Mouse (Mus musculus): Measurements from ENCODE around the gene Phactr3.
A peak's percentile ranks its signal among the peaks of the same experiment; 100 is the strongest.

The Phactr3 gene

DNA sequence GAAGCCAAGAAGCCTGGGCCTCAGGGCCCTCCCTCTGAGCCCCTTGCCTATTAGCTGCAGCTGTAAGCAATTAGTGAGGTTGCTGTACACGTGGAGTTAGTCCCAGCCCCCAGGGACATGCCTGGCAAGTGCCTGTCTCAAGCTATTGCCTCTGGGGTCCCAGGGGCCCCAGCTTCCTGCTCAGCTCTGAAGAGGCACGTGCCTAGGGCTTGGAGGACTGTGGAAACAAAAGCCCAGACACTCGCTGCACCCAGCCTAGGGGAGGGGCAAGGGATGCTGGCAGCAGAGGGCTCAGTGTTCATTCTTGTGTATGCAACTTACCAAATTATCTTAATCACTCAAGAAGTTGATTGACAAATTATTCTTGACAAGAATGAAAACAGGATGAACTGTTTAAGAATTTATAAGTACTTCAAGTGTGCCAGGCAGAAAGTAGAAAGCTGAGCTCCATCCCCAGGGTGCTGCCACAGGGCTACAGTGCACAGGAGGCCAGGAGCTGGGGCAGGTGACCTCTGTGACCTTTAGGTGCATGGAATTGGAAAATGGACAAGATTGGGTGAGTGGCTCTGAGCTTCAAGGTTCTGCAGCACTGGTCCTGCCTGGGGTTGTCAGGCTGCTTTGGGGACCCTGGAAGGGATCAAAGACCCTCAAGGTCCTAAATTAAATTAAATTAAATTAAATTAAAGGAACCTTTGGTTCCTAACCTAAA lies 138.5 kb downstream of the Phactr3 start:
- DNase-seq (ENCODE audit: low read depth, low spot score): no peak

DNA sequence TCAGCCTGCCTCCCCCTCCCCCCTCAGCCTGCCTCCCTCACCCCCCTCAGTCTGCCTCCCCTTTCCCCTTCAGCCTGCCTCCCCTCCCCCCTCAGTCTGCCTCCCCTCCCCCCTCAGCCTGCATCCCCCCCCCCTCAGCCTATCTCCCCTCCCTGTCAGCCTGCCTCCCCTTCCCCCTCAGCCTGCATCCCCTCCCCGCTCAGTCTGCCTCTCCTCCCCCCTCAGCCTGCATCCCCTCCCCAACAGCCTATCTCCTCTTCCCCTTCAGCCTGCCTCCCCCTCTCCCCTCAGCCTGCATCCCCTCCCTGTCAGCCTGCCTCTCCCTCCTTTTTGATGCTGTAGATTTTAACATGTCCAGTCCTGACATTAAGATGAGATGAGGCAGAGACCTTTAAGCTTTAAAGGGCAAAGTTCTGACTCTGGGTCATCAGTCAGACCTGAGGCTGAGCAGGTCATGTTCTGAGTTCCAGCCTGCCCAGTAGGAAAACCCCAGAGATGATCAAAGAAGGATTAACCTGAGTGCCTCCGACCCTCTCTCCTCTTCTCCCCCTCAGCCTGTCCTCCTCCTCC lies 139.3 kb downstream of the Phactr3 start:
- DNase-seq (ENCODE audit: low read depth, low spot score): no peak

DNA sequence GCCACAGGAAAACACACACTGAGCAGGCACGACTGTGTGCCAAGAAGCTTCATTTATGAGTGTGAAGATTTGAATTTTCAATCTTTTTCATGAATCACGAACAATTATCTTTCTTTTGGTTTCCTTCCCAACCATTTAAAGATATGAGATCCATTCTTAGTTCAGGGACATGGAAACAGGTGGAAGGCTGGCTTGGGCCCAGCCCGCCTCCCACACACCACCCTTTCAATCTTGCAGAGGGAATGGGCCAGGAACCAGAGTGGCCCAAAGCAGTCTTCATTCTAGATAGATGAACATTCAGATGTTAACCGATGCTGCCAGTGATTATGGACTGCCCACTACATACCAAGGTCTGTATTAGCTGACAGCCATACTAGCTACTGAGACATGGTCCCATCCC lies 144.3 kb downstream of the Phactr3 start:
- DNase-seq (ENCODE audit: low read depth, low spot score): no peak

DNA sequence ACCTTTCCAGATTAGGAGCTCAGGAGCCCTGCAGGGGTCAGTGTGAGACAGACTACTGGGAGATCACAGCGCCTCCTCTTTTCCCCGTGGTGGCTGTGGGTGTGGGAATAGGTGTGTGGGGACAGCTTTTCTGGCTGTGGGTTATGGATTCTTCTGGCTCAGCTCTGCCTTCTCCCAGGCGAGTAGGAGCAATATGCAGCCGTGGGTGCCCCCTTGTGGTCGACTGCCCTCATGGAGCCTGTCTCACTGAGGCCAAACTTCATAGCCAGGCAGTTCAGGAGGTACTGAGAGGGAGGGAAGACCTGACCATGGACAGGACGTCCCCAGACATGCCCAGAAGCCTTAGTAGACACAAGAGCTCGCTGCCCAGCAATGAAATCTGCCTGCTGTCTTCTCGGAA lies 145.6 kb downstream of the Phactr3 start:
- peak; percentile 76 for DNase-seq (ENCODE audit: low read depth, low spot score)

DNA sequence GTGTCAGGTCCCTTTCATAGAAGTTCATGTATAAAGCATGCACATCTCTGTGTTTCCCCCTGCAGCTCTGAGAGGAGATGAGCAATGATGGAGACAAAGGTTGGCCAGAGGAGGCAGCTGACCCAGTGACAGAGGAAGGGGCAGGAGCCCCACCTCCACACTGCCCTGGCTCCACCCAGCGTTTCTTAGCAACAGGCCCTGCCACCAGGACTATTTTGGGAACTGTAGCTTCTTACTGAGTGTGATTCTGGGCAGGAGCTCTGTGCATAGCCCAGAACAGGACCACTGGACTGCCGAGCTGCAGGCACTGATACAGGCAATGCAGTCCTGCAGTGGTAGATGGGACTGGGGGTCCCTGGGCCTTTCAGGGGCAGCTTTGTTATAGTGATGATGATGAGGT lies 146.7 kb downstream of the Phactr3 start:
- DNase-seq (ENCODE audit: low read depth, low spot score): no peak

DNA sequence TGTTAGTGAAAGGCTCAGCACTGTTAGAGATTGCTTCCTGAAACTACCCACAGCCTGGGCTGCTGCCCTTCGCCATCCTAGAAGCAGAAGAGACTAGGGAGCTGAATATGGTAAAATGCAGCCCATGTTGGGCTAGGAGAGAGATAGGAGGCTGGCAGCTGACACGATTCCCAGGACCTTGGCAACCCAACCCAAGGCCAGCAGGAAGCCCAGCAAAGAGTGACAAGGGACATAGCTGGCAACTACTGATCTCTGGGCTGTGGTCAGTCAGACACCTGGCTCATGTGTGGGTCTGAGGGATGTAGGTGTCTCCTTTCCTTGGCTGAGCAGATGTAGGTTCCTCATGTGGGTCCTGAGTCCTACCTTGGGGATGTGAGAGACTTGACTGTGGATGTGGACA lies 152.0 kb downstream of the Phactr3 start:
- DNase-seq (ENCODE audit: low read depth, low spot score): no peak

DNA sequence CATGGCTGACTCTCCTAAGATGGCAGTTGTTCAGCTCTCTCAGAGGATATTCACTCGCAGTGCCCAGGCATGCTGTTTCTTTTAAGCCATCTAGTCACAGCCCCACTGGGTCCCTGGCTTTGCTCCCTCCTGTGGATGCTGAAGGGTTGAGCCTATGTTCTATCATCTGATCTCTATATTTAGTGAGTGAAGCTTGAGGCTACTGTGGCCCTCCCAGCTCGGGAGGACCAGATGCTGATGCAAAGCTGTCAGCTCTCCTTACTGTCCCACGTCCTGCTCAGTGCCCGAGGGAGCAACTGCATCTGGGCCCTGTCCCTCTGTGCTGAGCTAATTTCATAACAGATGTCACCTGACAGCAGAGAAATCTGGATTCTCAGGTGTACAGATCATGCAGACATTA lies 153.6 kb downstream of the Phactr3 start:
- no peak for DNase-seq (ENCODE audit: low read depth, low spot score)

DNA sequence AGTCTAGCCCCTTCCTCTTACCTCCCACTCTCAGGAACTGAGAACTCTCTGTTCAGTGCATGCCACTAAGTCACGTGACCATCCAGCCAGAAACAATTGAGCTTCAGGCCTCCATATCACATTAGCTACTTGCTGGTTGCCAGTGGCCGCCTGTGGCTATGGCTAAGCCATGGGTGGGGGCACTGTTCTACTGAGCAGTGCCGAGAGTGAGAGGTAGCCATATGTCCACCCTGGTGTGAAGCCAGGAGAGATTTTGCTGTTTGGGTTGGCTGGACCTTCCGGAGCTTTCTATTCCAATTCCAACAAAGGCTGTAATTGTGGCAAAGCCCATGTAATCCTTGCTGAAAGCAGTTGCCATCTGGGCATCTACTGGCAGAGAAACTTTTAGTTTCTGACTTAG lies 155.4 kb downstream of the Phactr3 start:
- DNase-seq (ENCODE audit: low read depth, low spot score): no peak

DNA sequence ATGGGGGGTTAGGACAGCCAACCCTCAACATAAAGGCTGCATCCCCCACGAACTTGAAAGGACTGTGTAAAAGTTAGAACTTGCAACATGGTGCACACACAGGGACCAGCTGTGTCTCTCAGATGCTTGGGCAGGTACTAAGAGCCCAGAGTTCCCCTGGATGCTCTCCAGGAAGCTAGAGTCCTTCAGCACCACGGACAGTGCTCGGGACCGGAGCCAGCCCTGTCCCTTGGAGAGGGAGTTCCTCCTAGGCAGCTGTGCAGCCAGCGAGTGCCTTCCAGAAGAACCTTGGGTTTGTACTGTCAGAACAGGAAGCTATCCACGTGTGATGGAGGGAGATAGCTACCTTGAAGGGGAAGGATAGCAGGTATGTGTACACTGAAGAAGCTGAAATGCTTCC lies 158.4 kb downstream of the Phactr3 start:
- peak; percentile 52 for DNase-seq (ENCODE audit: low read depth, low spot score)

DNA sequence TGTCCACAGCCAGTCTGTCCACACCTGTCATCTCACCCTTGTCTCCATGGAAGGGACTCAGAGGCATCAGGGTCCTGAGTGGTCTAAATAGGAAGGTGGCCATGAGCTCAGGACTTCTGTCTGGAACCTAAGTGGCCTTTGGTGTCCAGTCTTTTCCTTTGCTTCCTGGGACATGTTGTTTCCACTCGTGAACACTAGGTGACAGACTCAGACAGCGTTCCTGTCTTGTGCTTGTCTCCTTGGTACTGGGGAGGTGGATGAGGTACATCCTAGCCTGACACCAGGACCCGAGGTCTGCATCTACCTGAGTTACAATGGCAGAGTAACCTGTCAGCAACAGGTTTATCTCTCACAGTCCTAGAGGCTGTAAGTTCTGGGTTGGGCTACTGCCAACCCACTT lies 162.4 kb downstream of the Phactr3 start:
- no peak for DNase-seq (ENCODE audit: low read depth, low spot score)

DNA sequence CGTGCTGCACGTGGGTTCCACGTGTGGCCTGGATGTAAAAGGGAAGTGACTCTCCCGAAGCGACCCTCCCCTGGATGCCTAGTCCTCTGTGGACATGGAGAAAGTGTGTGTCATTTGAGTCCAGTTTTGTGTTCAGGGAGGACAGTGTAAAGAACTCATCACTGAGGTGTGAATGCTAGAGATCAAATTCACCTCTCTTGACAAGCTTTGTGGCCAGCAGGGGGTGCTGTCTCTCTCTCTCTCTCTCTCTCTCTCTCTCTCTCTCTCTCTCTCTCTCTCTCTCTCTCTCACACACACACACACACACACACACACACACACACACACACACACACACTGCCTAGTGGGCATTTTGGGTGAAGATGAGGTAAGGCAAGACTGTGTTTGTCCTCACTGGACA lies 168.5 kb downstream of the Phactr3 start:
- DNase-seq (ENCODE audit: low read depth, low spot score): peak; percentile 24

DNA sequence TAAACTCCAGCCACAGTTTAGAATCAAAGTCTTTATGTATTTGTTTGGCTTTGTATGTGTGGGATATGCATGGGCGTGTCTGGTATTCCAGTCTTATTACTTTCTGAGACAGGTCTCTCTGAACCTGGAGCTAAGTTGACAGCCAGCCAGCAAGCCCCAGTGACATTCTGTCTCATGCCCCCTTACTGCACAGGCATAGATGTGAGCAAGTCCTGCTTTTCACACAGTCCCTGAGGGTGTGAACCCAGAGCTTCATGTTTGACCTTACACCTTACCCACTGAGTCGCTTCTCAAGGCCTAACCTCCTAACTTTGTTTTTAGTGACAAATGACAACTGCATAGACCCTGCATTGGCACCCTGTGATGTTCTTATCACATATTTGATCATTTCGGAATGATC lies 169.9 kb downstream of the Phactr3 start:
- no peak for DNase-seq (ENCODE audit: low read depth, low spot score)

DNA sequence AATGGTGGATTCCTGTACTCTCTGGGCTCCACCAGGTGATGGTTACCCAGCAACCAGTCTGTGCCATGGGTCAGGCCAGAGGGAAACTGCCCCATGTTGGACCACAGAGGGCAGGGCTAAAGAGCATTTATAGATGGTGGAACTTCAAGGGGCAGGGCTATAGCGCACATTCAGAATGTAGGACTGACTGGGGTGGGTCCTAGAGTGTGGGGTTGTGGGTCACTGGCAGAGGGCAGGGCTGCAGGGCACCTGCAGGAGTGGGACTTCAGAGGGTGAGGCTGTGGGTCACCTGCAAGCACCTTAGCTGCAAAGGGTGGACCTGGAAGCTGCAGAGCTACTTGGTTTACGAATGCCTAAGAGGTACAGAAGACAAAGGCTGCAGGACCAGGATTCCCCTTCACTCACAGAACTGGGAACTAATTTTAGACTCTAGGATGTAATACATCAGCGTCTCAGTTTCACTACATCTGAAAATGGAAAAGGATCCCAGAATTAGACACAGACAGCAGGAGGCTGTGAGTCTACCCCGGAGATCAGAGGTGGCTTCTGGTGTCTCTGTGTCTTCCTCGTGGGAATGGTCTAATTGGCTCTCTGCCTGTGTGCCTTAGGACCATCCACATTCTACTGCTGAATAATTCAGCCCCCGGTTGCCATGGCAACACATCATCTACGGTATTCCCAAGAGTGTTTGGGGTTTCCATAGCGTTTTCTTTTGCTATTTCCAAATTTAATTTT lies 184.8 kb downstream of the Phactr3 start:
- no peak for DNase-seq (ENCODE audit: low read depth, low spot score)

DNA sequence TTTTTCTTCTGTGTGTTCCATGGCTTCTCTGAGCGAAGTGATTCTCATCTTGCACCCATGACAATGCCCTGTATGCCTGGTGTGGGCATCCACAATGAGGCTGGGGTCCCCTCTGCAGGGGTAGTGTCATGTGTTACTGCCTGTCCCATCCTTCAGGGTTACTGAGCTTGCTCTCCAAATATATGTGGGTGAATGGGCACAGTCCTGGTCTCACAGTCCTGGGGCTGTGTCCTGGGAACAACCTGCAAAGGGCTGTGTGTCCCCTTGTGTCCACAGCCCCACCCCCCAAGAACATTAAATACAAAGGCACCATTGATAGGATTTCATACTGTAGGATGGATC lies 185.4 kb downstream of the Phactr3 start:
- no peak for DNase-seq (ENCODE audit: low read depth, low spot score)

DNA sequence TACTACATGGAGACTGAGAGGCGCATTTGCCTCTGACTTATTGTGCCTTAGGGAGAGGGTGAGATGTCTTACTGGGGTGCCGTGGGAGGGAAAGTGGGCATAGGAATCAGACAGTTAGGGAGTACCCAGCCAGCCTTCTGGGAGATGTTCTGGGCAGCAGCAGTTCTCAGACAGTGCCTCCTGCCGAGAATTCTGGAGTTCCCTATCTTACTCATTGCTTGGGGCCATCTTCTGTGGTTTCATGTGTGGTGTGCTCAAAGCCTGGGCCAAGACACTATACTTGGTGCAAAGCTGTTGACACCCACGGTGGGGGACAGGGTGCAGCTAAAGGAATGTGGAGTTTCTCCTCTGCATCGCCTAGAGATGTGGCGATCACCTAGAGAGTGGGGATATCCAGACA lies 185.9 kb downstream of the Phactr3 start:
- DNase-seq (ENCODE audit: low read depth, low spot score): no peak

DNA sequence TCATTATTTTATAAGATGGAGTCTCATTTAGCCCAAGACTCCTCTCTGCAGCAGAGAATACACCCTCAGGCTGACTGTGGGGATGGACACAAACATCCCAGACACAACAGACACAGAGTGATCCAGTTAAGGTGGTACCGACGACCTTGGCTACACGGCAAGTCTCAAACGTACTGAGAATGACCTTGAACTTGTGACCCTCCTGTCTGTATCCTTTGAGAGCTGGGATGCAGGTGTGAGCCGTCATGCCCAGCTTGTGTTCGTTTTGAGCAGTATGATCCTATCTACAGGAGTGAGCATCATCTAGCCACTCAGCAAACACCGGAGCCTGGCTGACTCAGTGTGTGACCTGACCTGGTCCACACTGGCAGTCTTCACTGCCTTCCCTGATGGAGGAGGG lies 194.8 kb downstream of the Phactr3 start:
- no peak for DNase-seq (ENCODE audit: low read depth, low spot score)

DNA sequence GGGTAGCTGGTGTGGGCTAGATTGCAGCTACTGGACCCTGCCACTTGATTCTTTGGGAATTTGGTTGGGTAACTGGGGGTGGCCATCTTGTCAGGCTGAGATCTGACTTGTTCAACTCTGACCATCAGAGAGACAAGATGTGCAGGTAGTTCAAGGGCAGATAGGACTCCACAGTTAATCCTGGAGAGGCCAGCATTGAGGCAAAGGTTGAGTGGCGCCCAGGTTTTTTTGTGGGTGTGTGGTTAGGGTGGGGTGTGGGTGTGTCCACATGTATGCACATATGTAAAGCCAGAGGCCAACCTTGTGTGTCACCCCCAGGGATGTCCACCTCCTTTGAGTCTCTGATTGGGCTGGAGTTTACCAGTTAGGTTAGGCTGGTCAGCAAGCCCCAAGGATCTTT lies 197.5 kb downstream of the Phactr3 start:
- DNase-seq (ENCODE audit: low read depth, low spot score): no peak

DNA sequence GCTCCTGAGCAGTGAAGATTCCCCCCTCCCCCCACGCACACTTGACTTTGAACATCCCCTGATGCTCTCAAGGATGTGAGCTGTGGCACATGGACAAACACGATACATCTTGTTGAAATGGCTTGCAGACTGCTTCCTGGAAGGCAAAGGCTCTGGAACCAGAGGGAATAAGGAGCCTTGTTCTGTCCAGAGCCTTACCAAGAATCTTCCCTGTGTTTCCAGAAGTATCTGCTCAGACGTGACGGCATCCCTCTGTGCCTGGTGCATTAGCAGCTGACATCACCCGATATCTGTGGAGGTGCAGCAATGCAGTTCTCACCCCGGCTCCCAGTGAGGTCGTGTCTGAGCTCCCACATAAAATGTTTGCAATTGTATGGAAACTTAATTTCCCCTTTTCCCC lies 201.0 kb downstream of the Phactr3 start:
- no peak for DNase-seq (ENCODE audit: low read depth, low spot score)

DNA sequence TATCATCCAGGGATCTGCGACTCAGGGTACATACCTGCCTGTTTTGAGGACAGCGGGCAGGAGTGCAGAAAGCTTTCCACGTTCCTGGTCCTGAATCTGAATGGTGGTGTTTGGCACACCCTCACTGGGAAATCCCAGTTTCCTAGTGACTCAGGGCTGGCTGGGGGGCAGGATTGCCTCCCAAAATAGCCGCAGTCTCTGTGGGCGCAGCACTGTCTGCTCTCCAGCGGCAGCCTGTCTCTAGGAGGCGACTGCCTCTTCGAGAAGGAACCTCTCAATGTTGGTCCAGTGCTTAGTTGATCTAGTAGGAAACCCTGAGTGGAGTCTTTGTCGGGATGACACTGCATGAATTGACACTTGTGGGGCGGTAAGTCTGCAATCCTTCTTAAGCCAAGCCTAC lies 202.5 kb downstream of the Phactr3 start:
- DNase-seq (ENCODE audit: low read depth, low spot score): no peak

DNA sequence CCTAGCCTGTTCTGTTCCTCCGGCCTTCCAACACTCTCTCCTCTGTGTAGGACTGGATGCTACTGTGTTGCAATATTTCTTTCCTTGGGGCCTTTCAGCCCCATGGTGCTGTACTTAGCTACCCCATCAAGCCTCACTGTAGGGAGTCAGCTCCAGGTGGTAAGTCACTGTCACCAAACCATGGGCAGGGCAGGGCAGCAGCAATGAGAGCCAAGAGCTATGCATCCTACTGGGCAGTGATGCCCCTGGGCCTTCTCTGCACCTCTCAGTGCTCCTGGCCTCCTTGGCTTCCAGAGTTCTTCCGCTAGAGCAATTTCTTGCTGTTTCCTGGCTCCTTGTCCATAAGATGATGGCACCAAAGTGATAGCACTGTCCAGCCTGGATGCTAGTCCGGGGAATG lies 205.6 kb downstream of the Phactr3 start:
- no peak for DNase-seq (ENCODE audit: low read depth, low spot score)

DNA sequence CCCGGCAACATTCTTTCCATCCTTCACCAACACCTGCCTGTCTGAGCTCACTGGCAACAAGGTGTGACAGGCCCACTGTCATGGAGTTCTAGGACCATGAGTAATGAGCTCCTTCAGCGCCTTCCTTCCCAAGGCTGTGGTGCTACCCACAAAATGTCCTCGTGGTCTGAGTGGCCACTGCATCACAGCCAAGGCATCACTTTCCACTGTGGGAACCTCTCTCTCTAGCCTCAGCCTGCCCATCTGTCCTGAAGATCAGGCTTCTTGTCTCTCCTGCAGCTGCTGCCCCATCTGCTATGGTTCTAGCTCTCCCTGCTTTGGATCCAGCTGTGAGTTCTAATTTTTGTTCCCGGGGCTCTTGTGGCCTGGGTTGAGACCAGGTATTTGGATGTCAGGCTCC lies 206.0 kb downstream of the Phactr3 start:
- DNase-seq (ENCODE audit: low read depth, low spot score): no peak

DNA sequence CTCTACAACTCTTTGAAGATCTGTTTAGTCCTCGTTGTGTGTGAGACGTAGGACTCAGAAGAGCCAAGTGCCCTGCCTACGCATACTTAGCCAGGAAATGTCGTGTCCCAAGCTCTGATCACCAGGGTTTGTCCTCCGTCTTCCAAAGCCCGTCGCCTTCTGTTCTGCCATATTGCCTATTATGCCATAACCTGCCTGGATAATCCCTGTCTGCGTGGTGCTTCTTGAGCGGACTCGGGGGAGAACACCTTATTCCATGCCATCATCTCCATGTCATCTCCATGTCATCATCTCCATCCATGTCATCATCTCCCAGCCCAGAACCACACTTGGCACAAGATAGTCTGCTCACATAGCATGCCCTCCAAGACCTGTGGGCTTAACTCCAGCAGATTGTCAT lies 207.3 kb downstream of the Phactr3 start:
- no peak for DNase-seq (ENCODE audit: low read depth, low spot score)

DNA sequence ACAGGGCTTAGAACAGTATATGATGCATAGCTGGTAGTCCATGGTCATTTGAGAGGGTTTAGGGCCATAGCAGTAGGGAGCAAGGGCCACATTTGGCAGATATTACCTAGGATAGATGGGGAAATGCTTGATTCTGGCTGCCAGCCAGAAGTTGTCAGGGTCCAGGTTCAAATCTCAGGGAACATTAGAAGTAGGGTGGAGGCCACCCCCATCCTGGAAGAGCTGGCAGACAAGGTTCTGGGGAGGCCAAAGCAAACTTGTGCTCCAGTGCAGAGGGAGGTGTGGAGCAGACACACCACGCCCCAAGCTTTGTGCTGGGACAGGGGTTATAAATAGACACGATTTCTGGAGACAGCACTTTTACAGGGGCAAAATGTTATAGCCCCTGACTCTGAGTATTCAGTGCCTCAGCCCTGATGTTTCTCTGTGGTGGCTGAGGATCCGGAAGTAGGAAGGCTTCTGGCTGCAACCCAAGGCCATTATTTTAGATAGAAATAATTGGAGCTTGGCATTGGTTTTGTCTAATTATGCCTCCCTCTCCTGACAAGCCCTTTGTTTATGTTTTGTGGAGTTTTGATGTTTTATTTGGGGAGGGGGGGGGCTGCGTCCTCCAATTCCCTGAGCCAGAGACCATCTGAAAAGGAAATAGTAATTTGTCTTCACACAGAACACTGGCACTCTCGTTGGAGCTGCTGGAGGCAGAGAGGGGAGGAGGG lies 208.1 kb downstream of the Phactr3 start:
- DNase-seq (ENCODE audit: low read depth, low spot score): no peak

Measured in 3T3-L1 (cell line).